7 mouse cellular contexts compared by ENCODE assay signal in the genomic region with DNA sequence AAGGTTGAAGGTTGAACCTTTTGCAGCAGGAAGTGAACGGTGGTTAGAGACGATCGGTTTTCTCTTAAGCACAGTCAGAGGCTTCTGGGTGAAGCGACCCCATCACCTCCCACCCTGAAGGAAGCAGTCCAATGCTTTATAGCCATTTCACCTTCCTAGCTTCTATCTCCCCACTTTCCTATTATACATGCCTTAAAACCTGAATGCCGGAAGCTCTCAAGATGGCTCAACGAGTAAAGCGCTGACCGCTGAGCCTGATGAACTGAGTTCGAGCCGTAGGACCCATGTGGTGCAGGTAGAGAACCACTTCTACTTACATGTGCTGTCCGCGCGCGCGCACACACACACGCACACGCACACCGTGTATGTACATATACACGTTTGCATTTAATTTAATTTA. TPM values are rescaled to one million over a fixed set of nuclear protein-coding genes. Genes with fewer than 3 reads are reported as not detected.
DNase-seq lines count a peak whose midpoint lies in the region; ATAC-seq lines count a peak whose summit lies in the region.

No protein-coding gene starts in this region.

- peak overlapping the region; percentile 38 for H3K4me2 ChIP-seq in forebrain, embryonic 16.5 days (ENCODE audit: low read length)

- H3K27me3 ChIP-seq in forebrain, embryonic 16.5 days (replicated peaks; ENCODE audit: control insufficient read depth, insufficient read depth, low read length), result no peaks in the 10 kb centered on the region

- no peak overlapping the region for H3K9ac ChIP-seq in forebrain, embryonic 16.5 days (replicated peaks; ENCODE audit: low read depth, low read length)

- 0 out of 2 replicates have a peak overlapping the region, but pooled peaks have one; percentile 10 for H3K27ac ChIP-seq in forebrain, embryonic 16.5 days (ENCODE audit: low read length)

- intact Hi-C loops in left cerebral cortex, postnatal 4 days (cut with DNase I), result no loop called here

- peak; percentile 35 for ATAC-seq in CD4-positive, CD25-positive, alpha-beta regulatory T cell, adult 4 months
- ATAC-seq in forebrain, embryonic 16.5 days, result 0 out of 2 replicates have a peak, but pooled peaks have one; percentile 16
- peak; percentile 33 for ATAC-seq in megakaryocyte, adult 5-6 weeks (ENCODE audit: poor library complexity, severe bottlenecking)

- no peaks in the 10 kb centered on the region for H3K9me3 ChIP-seq in forebrain, embryonic 16.5 days (ENCODE audit: control insufficient read depth, low read length)

- H3K36me3 ChIP-seq in forebrain, embryonic 16.5 days (ENCODE audit: control insufficient read depth, insufficient read depth), result no peaks in the 10 kb centered on the region

- H3K4me1 ChIP-seq in forebrain, embryonic 16.5 days (replicated peaks; ENCODE audit: control insufficient read depth, insufficient read depth, low read length), result peaks cover 19% of the 10 kb centered on the region

- peak; percentile 4 to 8 for DNase-seq in B cell, adult 2 months
- no peak for DNase-seq in left cerebral cortex, adult 8-10 months (ENCODE audit: low spot score in 2 of 2)
- DNase-seq in left cerebral cortex, postnatal 4 days, result no peak
- DNase-seq in kidney, postnatal 25 days, result no peak

- H3K4me3 ChIP-seq in forebrain, embryonic 16.5 days (replicated peaks; ENCODE audit: low read length), result peak overlapping the region; percentile 14; the same call in 1 of the 2 replicates

- WGBS in forebrain, embryonic 16.5 days, result 24% methylated on average over 19 of the region's 19 CpGs

RNA-seq across cellular contexts. Expression of a gene that starts 35.4 kb away (rescaled TPM):
- 10 to 100 TPM; 34.5 to 41.0 TPM for polyA plus RNA-seq in CD4-positive, CD25-positive, alpha-beta regulatory T cell, adult 4 months (2017; shearing (Covaris generic))
- polyA plus RNA-seq in forebrain, embryonic 16.5 days (2015; fragmentation: Nextera tagmentation; extraction: Ambion mirVana), result 11.6 and 13.0 TPM in 2 replicates
- total RNA-seq in megakaryocyte, adult 5-6 weeks (2015), result 68.4 and 79.4 TPM in 2 replicates
- 93.8 and 96.1 TPM in 2 replicates for total RNA-seq in megakaryocyte, adult 5-6 weeks (2017)
- 10 to 100 TPM; 16.3 to 18.8 (median 17.6) TPM for total RNA-seq in left cerebral cortex, adult 8-10 months (2022)
- 10 to 100 TPM; 13.7 to 14.6 TPM for total RNA-seq in left cerebral cortex, postnatal 4 days (2021)

Comparison
In these comparisons a context has a peak if more than half of its experiments do, and no peak if none do; other contexts are left out.
1. DNase-seq: peak in B cell, adult 2 months (2 of 2); none in left cerebral cortex, adult 8-10 months (0 of 2), left cerebral cortex, postnatal 4 days (single experiment) and kidney, postnatal 25 days (0 of 2).
2. Peak in every context shown above with its lines, with median percentiles within 50 percentile points of each other: ATAC-seq.